ENCODE assay signal across 21 mouse cellular contexts in genomic region chr19:26506802-26507201, GRCm38 (mm10).
A peak's percentile ranks its signal among the peaks of the same experiment; 100 is the strongest.
DNase-seq lines count a peak whose midpoint lies in the region; ATAC-seq lines count a peak whose summit lies in the region.
"Had no signal": no experiment of that assay in that cellular context is flagged by ENCODE, and none has a peak within 500 bp of the region (broad histone marks: within the 10 kb centered on the region; RNA-seq: fewer than 3 reads in every experiment).

No protein-coding gene starts in this region.

- H3K4me1 ChIP-seq in kidney, embryonic 14.5 days (ENCODE audit: control insufficient read depth, insufficient read depth, low read length) = no peaks in the 10 kb centered on the region
- H3K4me1 ChIP-seq: heart, embryonic 10.5 days had no signal

- no peaks in the 10 kb centered on the region for H3K9me3 ChIP-seq in kidney, embryonic 14.5 days (ENCODE audit: control insufficient read depth, low read length)
- H3K9me3 ChIP-seq: embryonic facial prominence, embryonic 13.5 days; heart, embryonic 10.5 days had no signal

- no peak overlapping the region for H3K27ac ChIP-seq in kidney, embryonic 14.5 days (ENCODE audit: low read depth, low read length)
- H3K27ac ChIP-seq: embryonic facial prominence, embryonic 13.5 days; forebrain, embryonic 12.5 days; heart, embryonic 10.5 days; hindbrain, postnatal 0 days had no signal

- no peak overlapping the region for H3K4me3 ChIP-seq in kidney, embryonic 14.5 days (ENCODE audit: low read length)
- H3K4me3 ChIP-seq: embryonic facial prominence, embryonic 13.5 days; forebrain, embryonic 12.5 days; heart, embryonic 10.5 days; hindbrain, embryonic 13.5 days had no signal

- H3K9ac ChIP-seq in kidney, embryonic 14.5 days (ENCODE audit: low read depth, low read length) = no peak overlapping the region
- H3K9ac ChIP-seq: embryonic facial prominence, embryonic 13.5 days; forebrain, embryonic 12.5 days; hindbrain, embryonic 13.5 days had no signal

- no peak for ATAC-seq in kidney, embryonic 14.5 days (ENCODE audit: low FRiP score, low TSS enrichment)
- ATAC-seq in common myeloid progenitor, adult 5-6 weeks (replicated peaks; ENCODE audit: low read depth, poor library complexity, severe bottlenecking) = peak; percentile 47
- peak; percentile 74 for ATAC-seq in monocyte, adult 5-6 weeks (replicated peaks; ENCODE audit: insufficient number of reproducible peaks, low FRiP score, low TSS enrichment, poor library complexity, severe bottlenecking)
- ATAC-seq: forebrain, embryonic 16.5 days; hindbrain, postnatal 0 days had no signal

- 73% methylated on average over 1 of the region's 1 CpGs for WGBS in kidney, embryonic 14.5 days

- no peaks in the 10 kb centered on the region for H3K27me3 ChIP-seq in kidney, embryonic 14.5 days (ENCODE audit: control insufficient read depth, insufficient read depth, low read length)
- H3K27me3 ChIP-seq: embryonic facial prominence, embryonic 13.5 days; forebrain, embryonic 12.5 days; hindbrain, embryonic 13.5 days had no signal

- peak; percentile 3 for DNase-seq in kidney, adult 9 months
- DNase-seq in urinary bladder, postnatal 25 days (ENCODE audit: low spot score) = no peak
- no peak for DNase-seq in layer of hippocampus, adult 9-10 months (ENCODE audit: low spot score)
- DNase-seq: adrenal gland, adult 8-10 months; adrenal gland, postnatal 36 days; cerebellum, adult 11 months; cerebellum, adult 9-10 months; cerebellum, postnatal 25 days; gastrocnemius, postnatal 10 days; heart, postnatal 10 days; heart, postnatal 4 days had no signal

- no peak overlapping the region for H3K4me2 ChIP-seq in kidney, embryonic 14.5 days (replicated peaks; ENCODE audit: low read depth, low read length)
- H3K4me2 ChIP-seq: embryonic facial prominence, embryonic 13.5 days; forebrain, embryonic 12.5 days; hindbrain, embryonic 13.5 days had no signal

- no peaks in the 10 kb centered on the region for H3K36me3 ChIP-seq in kidney, embryonic 14.5 days (ENCODE audit: control insufficient read depth, insufficient read depth, low read length)
- H3K36me3 ChIP-seq: embryonic facial prominence, embryonic 13.5 days; forebrain, embryonic 12.5 days; G1E; heart, embryonic 10.5 days; hindbrain, embryonic 13.5 days had no signal
